Mouse (Mus musculus) stomach, postnatal 0 days (tissue): ENCODE data around the gene Csrnp2.

ENCODE experiments used
- CTCF ChIP-seq: IDR thresholded peaks from 2 replicates; pipeline ENCODE4 v1.5.1; 2016; ENCODE audit warnings: antibody characterized with exemption, low read depth, mild to moderate bottlenecking, moderate library complexity
- EP300 ChIP-seq: optimal IDR thresholded peaks from 2 replicates; pipeline ENCODE3; 2016; ENCODE audit warnings: antibody characterized with exemption

GRCm38 (mm10) chr15:100452486-100452885, 42.8 kb downstream of the Csrnp2 start:
- TF ChIP-seq CTCF (no peak), EP300 (no peak)
